Mouse (Mus musculus): ENCODE measurements at regions not wholly inside any gene's neighbourhood (a gene's known extent, or its start where the extent isn't known, plus 50 kb on each side); places are given as distances from the start of the nearest gene placed in this dataset.

- 54% methylated on average over 2 of the region's 2 CpGs for WGBS
- Histone ChIP-seq H3K27me3 (no peaks in the 10 kb centered on the region), H3K4me2 (replicated peaks) (no peak overlapping the region), H3K4me3 (no peak overlapping the region), H3K9ac (no peak overlapping the region), H3K9me3 (no peaks in the 10 kb centered on the region), H3K36me3 (no peaks in the 10 kb centered on the region), H3K4me1 (no peaks in the 10 kb centered on the region), H3K27ac (no peak overlapping the region)
- no peak for ATAC-seq (ENCODE audit: insufficient number of reproducible peaks, insufficient read depth, low FRiP score, low TSS enrichment)
Measured at GRCm38 (mm10) chr5:43439191-43439590, 76.1 kb upstream of the C1qtnf7 start.

- no peak overlapping the region for H3K27ac ChIP-seq
- no peaks in the 10 kb centered on the region for H3K4me1 ChIP-seq
- 72% methylated on average over 3 of the region's 3 CpGs for WGBS
- no peak overlapping the region for H3K9ac ChIP-seq
- H3K36me3 ChIP-seq: no peaks in the 10 kb centered on the region
- H3K27me3 ChIP-seq: no peaks in the 10 kb centered on the region
- no peak for ATAC-seq (ENCODE audit: insufficient number of reproducible peaks, insufficient read depth, low FRiP score, low TSS enrichment)
- H3K4me3 ChIP-seq: no peak overlapping the region
- no peak overlapping the region for H3K4me2 ChIP-seq (replicated peaks)
- H3K9me3 ChIP-seq: no peaks in the 10 kb centered on the region
Measured at GRCm38 (mm10) chr5:43441306-43441705, 74.0 kb upstream of the C1qtnf7 start.

GRCm38 (mm10) chr5:43444582-43445214 is 70.6 kb upstream of the C1qtnf7 start:
- H3K4me1 ChIP-seq: no peaks in the 10 kb centered on the region
- no peak for ATAC-seq (ENCODE audit: insufficient number of reproducible peaks, insufficient read depth, low FRiP score, low TSS enrichment)
- H3K9ac ChIP-seq: no peak overlapping the region
- no peak overlapping the region for H3K4me3 ChIP-seq
- no peaks in the 10 kb centered on the region for H3K36me3 ChIP-seq
- H3K27me3 ChIP-seq: no peaks in the 10 kb centered on the region
- H3K9me3 ChIP-seq: no peaks in the 10 kb centered on the region
- H3K27ac ChIP-seq: no peak overlapping the region
- H3K4me2 ChIP-seq (replicated peaks): no peak overlapping the region
- WGBS: 65% methylated on average over 3 of the region's 3 CpGs

DNA sequence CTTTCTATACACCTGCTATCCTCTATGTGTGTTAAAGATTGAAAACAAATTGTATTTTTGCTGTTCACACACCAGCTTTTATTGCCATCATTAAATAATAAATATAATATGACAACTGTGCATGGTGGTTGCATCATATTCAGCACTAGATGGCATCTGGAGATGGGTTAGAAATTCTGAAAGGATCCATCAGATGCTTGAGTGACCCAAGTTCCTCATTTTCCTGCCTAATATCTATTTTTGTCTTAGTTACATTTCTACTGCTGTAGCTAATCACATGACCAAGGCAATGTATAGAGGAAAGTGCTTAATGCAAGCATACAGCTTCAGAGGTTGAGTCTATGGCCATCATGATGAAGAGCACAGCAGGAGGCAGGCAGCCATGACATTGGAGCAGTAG is 69.7 kb upstream of the C1qtnf7 start:
- H3K36me3 ChIP-seq: no peaks in the 10 kb centered on the region
- H3K9ac ChIP-seq: no peak overlapping the region
- H3K27ac ChIP-seq: no peak overlapping the region
- no peaks in the 10 kb centered on the region for H3K4me1 ChIP-seq
- no peak overlapping the region for H3K4me3 ChIP-seq
- H3K4me2 ChIP-seq (replicated peaks): no peak overlapping the region
- H3K27me3 ChIP-seq: no peaks in the 10 kb centered on the region
- no peak for ATAC-seq (ENCODE audit: insufficient number of reproducible peaks, insufficient read depth, low FRiP score, low TSS enrichment)
- H3K9me3 ChIP-seq: no peaks in the 10 kb centered on the region

DNA sequence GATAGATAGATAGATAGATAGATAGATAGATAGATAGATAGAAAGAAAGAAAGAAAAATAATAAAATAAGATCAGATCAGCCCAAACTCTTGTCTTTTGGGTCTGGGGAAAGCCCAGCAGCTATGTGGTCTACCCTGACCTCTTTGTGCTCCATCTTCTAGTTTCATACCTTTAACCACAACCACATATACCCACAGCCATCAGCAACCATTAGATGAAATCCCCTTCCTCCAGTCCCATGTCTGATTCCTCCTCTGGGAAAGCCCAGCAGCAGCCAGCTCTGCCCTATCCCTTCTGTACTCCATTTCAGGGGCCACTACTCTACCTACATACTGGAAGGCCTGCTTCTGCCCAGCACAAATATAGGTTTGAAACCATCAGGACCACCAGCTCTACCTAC is 69.0 kb upstream of the C1qtnf7 start:
- no peak overlapping the region for H3K4me3 ChIP-seq
- no peak for ATAC-seq (ENCODE audit: insufficient number of reproducible peaks, insufficient read depth, low FRiP score, low TSS enrichment)
- H3K4me1 ChIP-seq: no peaks in the 10 kb centered on the region
- no peaks in the 10 kb centered on the region for H3K9me3 ChIP-seq
- no peaks in the 10 kb centered on the region for H3K36me3 ChIP-seq
- no peaks in the 10 kb centered on the region for H3K27me3 ChIP-seq
- H3K27ac ChIP-seq: no peak overlapping the region
- H3K9ac ChIP-seq: no peak overlapping the region
- no peak overlapping the region for H3K4me2 ChIP-seq (replicated peaks)

DNA sequence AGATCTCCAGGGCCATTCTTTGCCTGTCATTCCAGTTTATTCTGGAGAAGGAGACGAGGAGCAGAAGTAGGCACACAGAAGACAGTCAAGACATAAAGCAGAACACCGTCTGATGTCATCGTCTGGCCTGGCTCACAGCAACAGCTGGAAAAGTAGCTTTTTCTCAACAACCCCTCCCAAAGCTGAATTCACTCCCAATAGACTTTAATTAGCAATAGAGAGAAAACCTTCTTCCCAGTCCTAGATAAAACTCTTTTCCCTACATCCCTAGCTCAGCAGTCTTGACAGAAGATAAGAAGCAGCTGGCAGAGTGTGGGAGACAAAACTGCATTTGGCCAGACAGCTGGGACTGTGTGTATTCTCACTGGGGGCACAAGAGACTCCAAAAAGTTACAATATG is 59.3 kb upstream of the C1qtnf7 start:
- no peak overlapping the region for H3K4me3 ChIP-seq
- H3K4me2 ChIP-seq (replicated peaks): no peak overlapping the region
- no peaks in the 10 kb centered on the region for H3K9me3 ChIP-seq
- peak; percentile 77; the same call in 1 of the 2 replicates for ATAC-seq (ENCODE audit: insufficient number of reproducible peaks, insufficient read depth, low FRiP score, low TSS enrichment)
- WGBS: 81% methylated on average over 3 of the region's 3 CpGs
- H3K9ac ChIP-seq: no peak overlapping the region
- H3K36me3 ChIP-seq: no peaks in the 10 kb centered on the region
- H3K27ac ChIP-seq: no peak overlapping the region
- no peaks in the 10 kb centered on the region for H3K4me1 ChIP-seq
- H3K27me3 ChIP-seq: no peaks in the 10 kb centered on the region

DNA sequence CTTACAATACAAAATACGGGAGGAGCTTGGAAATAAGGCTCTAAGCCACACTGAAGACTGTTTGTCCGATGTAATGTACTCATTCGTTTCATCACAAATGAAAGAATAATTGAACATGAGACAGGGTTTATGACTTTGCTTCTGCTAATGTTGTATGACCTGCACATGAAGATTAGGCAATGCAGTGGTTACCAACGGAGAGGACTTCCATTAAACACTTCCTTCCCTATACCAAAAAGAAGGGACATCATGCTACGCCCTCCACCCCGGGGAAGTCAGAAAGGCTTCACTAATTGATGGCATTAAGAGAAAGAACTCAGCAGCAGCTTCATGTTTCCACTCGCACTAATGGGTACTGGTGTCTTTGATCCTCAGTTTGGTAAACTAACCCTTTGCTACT is 57.6 kb upstream of the C1qtnf7 start:
- WGBS: 81% methylated on average over 7 of the region's 7 CpGs
- no peaks in the 10 kb centered on the region for H3K36me3 ChIP-seq
- no peaks in the 10 kb centered on the region for H3K27me3 ChIP-seq
- H3K4me1 ChIP-seq: no peaks in the 10 kb centered on the region
- no peaks in the 10 kb centered on the region for H3K9me3 ChIP-seq
- no peak overlapping the region for H3K27ac ChIP-seq
- no peak overlapping the region for H3K9ac ChIP-seq
- H3K4me3 ChIP-seq: no peak overlapping the region
- H3K4me2 ChIP-seq (replicated peaks): no peak overlapping the region
- no peak for ATAC-seq (ENCODE audit: insufficient number of reproducible peaks, insufficient read depth, low FRiP score, low TSS enrichment)

- ATAC-seq (ENCODE audit: insufficient number of reproducible peaks, insufficient read depth, low FRiP score, low TSS enrichment): no peak
- 83% methylated on average over 1 of the region's 1 CpGs for WGBS
- no peak overlapping the region for H3K27ac ChIP-seq
Measured at GRCm38 (mm10) chr5:43461987-43462715, 53.2 kb upstream of the C1qtnf7 start.

More at GRCm38 (mm10) chr5:43461987-43462715, 53.2 kb upstream of the C1qtnf7 start:
- no peaks in the 10 kb centered on the region for H3K36me3 ChIP-seq
- H3K27me3 ChIP-seq: no peaks in the 10 kb centered on the region
- H3K4me3 ChIP-seq: no peak overlapping the region
- no peaks in the 10 kb centered on the region for H3K4me1 ChIP-seq
- H3K9ac ChIP-seq: no peak overlapping the region
- H3K9me3 ChIP-seq: no peaks in the 10 kb centered on the region
- no peak overlapping the region for H3K4me2 ChIP-seq (replicated peaks)
